Mouse (Mus musculus) E14TG2a.4 (cell line): Measurements from ENCODE around the gene Spp2.
"Not testable (repeated sequence)": the region's sequence is repeated elsewhere in the genome, so short reads cannot be mapped to it uniquely, and the experiment has no call there.

Experiments
- CTCF ChIP-seq: conservative IDR thresholded peaks from 2 replicates; pipeline ENCODE4 v1.5.1; 2014; ENCODE audit warnings: low read length
- POU5F1 ChIP-seq: IDR thresholded peaks from 2 replicates; pipeline ENCODE4 v1.6.1; 2014; ENCODE audit warnings: low read length, borderline replicate concordance

DNA sequence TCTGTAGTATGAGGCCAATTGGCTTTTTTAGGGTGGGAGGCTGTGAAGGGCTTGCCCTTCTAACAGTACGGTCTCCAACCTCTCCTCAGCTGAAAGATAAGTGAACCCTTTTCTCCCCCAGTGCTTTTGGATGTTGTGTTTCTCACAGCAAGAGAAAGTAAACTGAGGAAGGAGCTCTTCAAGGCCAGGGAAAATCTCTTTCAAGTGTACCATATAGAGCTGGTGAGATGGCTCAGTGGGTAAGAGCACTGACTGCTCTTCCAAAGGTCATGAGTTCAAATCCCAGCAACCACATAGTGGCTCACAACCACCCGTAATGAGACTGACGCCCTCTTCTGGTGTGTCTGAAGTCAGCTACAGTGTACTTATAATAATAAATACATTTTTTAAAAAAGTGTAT is 41.3 kb downstream of the Spp2 start:
- TF ChIP-seq CTCF, POU5F1: not testable (repeated sequence)
